Comparison of ENCODE assay signal across 10 mouse cellular contexts in genomic region chrX:139209829-139210225, GRCm38 (mm10). TPM values are rescaled to one million over a fixed set of nuclear protein-coding genes. Genes with fewer than 3 reads are reported as not detected.
DNase-seq lines count a peak whose midpoint lies in the region; ATAC-seq and TF ChIP-seq lines count a peak whose summit lies in the region.
"Had no signal": no experiment of that assay in that cellular context is flagged by ENCODE, and none has a peak within 500 bp of the region (broad histone marks: within the 10 kb centered on the region; RNA-seq: fewer than 3 reads in every experiment).

TSS of gene Mum1l1 (plus strand) at chrX:139210042.

- intact Hi-C loops in left cerebral cortex, adult 2 months (cut with DNase I): no loop called here

- H3K4me1 ChIP-seq in embryonic facial prominence, embryonic 10.5 days: no peaks in the 10 kb centered on the region
- no peaks in the 10 kb centered on the region for H3K4me1 ChIP-seq in liver, embryonic 13.5 days (replicated peaks)
- H3K4me1 ChIP-seq in neural tube, embryonic 11.5 days (ENCODE audit: control insufficient read depth, insufficient read depth, low read length): no peaks in the 10 kb centered on the region

- no peak within 1 kb of the TSS for H3K27ac ChIP-seq in left cerebral cortex, adult 2 months
- peak within 1 kb of the TSS; percentile 76 for H3K27ac ChIP-seq in embryonic facial prominence, embryonic 10.5 days (replicated peaks)
- H3K27ac ChIP-seq in liver, embryonic 13.5 days: no peak within 1 kb of the TSS
- H3K27ac ChIP-seq in neural tube, embryonic 11.5 days (ENCODE audit: low read depth, low read length): no peak within 1 kb of the TSS

- H3K9ac ChIP-seq in liver, embryonic 13.5 days: peak within 1 kb of the TSS; percentile 43; the same call in 1 of the 2 replicates
- H3K9ac ChIP-seq in neural tube, embryonic 11.5 days (ENCODE audit: low read length): peak within 1 kb of the TSS; percentile 24

- no peaks in the 10 kb centered on the region for H3K36me3 ChIP-seq in embryonic facial prominence, embryonic 10.5 days (replicated peaks)
- no peaks in the 10 kb centered on the region for H3K36me3 ChIP-seq in liver, embryonic 13.5 days
- no peaks in the 10 kb centered on the region for H3K36me3 ChIP-seq in neural tube, embryonic 11.5 days (ENCODE audit: control insufficient read depth, insufficient read depth, low read length)

- H3K27me3 ChIP-seq in embryonic facial prominence, embryonic 10.5 days (replicated peaks; ENCODE audit: low read depth, poor library complexity, severe bottlenecking): peaks cover 37% of the 10 kb centered on the region
- H3K27me3 ChIP-seq in liver, embryonic 13.5 days: no peaks in the 10 kb centered on the region
- no peaks in the 10 kb centered on the region for H3K27me3 ChIP-seq in neural tube, embryonic 11.5 days (ENCODE audit: control insufficient read depth, insufficient read depth, low read length)
- H3K27me3 ChIP-seq: CH12.LX had no signal

- H3K9me3 ChIP-seq in embryonic facial prominence, embryonic 10.5 days: no peaks in the 10 kb centered on the region
- no peaks in the 10 kb centered on the region for H3K9me3 ChIP-seq in liver, embryonic 13.5 days (replicated peaks)
- H3K9me3 ChIP-seq in neural tube, embryonic 11.5 days (ENCODE audit: control insufficient read depth, low read length): no peaks in the 10 kb centered on the region

- ATAC-seq in liver, embryonic 13.5 days (ENCODE audit: low read depth): peak; percentile 98
- ATAC-seq in neural tube, embryonic 11.5 days (ENCODE audit: insufficient read depth, low FRiP score, low TSS enrichment): peak; percentile 93

- 19% methylated on average over 31 of the region's 31 CpGs for WGBS in embryonic facial prominence, embryonic 10.5 days
- WGBS in liver, embryonic 13.5 days (ENCODE audit: insufficient replicate concordance): 13% methylated on average over 31 of the region's 31 CpGs
- 28% methylated on average over 27 of the region's 31 CpGs for WGBS in neural tube, embryonic 11.5 days

- peak; percentile 18 to 42 for DNase-seq in left cerebral cortex, adult 2 months (ENCODE audit: extremely low spot score in 1 of 2, low spot score in 2 of 2)
- no peak for DNase-seq in left cerebral cortex, adult 11 months (ENCODE audit: low spot score)
- DNase-seq in embryonic facial prominence, embryonic 10.5 days (ENCODE audit: low spot score): peak; percentile 85
- peak; percentile 62 to 75 for DNase-seq in heart, adult 18-20 months
- DNase-seq in kidney, adult 11 months: peak; percentile 19
- peak; percentile 58 for DNase-seq in liver, embryonic 13.5 days
- DNase-seq in neural tube, embryonic 11.5 days (ENCODE audit: low spot score): peak; percentile 68
- peak; percentile 86 for DNase-seq in testis, postnatal 14 days (ENCODE audit: low spot score)

- H3K4me2 ChIP-seq in liver, embryonic 13.5 days: peak within 1 kb of the TSS; percentile 71
- peak within 1 kb of the TSS; percentile 50 for H3K4me2 ChIP-seq in neural tube, embryonic 11.5 days (ENCODE audit: low read depth)

- TF ChIP-seq CTCF in left cerebral cortex, adult 2 months (IDR thresholded peaks at IDR 0.05): no peak

- H3K4me3 ChIP-seq in left cerebral cortex, adult 2 months: peak within 1 kb of the TSS; percentile 45
- H3K4me3 ChIP-seq in embryonic facial prominence, embryonic 10.5 days: peak within 1 kb of the TSS; percentile 59
- H3K4me3 ChIP-seq in liver, embryonic 13.5 days (replicated peaks): peak within 1 kb of the TSS; percentile 50
- peak within 1 kb of the TSS; percentile 35 for H3K4me3 ChIP-seq in neural tube, embryonic 11.5 days (ENCODE audit: low read depth, low read length)

RNA-seq across cellular contexts. Expression of gene Mum1l1, which starts in this region (rescaled TPM):
- 1 to 10 TPM; 2.2 to 3.0 TPM for total RNA-seq in left cerebral cortex, adult 2 months (2021)
- 31.6 and 34.7 TPM in 2 replicates for polyA plus RNA-seq in embryonic facial prominence, embryonic 10.5 days (2016; fragmentation: Nextera tagmentation; extraction: Ambion mirVana)
- 1 to 10 TPM; 1.8 to 2.0 TPM for total RNA-seq in heart, adult 18-20 months (2021)
- polyA plus RNA-seq in liver, embryonic 13.5 days (2015; fragmentation: Nextera tagmentation; extraction: Ambion mirVana): 2.8 and 2.9 TPM in 2 replicates
- 17.7 and 23.0 TPM in 2 replicates for polyA plus RNA-seq in neural tube, embryonic 11.5 days (2014; fragmentation: Nextera tagmentation; extraction: Ambion mirVana)
- total RNA-seq: neutrophil, adult 5-6 weeks had no signal
